ENCODE assay signal across 25 mouse cellular contexts in genomic region chr17:47255209-47255608, GRCm38 (mm10).
"Had no signal": no experiment of that assay in that cellular context is flagged by ENCODE, and none has a peak within 500 bp of the region (broad histone marks: within the 10 kb centered on the region; RNA-seq: fewer than 3 reads in every experiment).

No protein-coding gene starts in this region.

- H3K4me1 ChIP-seq: heart, embryonic 13.5 days; heart, embryonic 15.5 days; limb, embryonic 13.5 days had no signal

- H3K9me3 ChIP-seq: forebrain, embryonic 15.5 days; heart, embryonic 13.5 days; heart, embryonic 15.5 days; hindbrain, embryonic 13.5 days; hindbrain, embryonic 15.5 days; kidney, embryonic 15.5 days; limb, embryonic 13.5 days had no signal

- H3K36me3 ChIP-seq: forebrain, embryonic 15.5 days; hindbrain, embryonic 15.5 days had no signal

- H3K4me3 ChIP-seq: forebrain, embryonic 15.5 days; heart, adult 2 months; heart, embryonic 13.5 days; heart, embryonic 15.5 days; hindbrain, embryonic 13.5 days; hindbrain, embryonic 15.5 days; kidney, embryonic 15.5 days; limb, embryonic 13.5 days had no signal

- H3K27ac ChIP-seq: forebrain, embryonic 15.5 days; heart, adult 2 months; heart, embryonic 13.5 days; heart, embryonic 15.5 days; hindbrain, embryonic 15.5 days; hindbrain, postnatal 0 days; kidney, embryonic 15.5 days; kidney, postnatal 0 days; limb, embryonic 13.5 days had no signal

- H3K4me2 ChIP-seq: forebrain, embryonic 15.5 days; heart, embryonic 11.5 days; heart, embryonic 13.5 days; heart, embryonic 15.5 days; hindbrain, embryonic 13.5 days; hindbrain, embryonic 15.5 days; kidney, embryonic 15.5 days; limb, embryonic 13.5 days had no signal

- H3K9ac ChIP-seq: forebrain, embryonic 15.5 days; forebrain, postnatal 0 days; heart, embryonic 13.5 days; heart, embryonic 15.5 days; hindbrain, embryonic 13.5 days; hindbrain, embryonic 15.5 days; kidney, embryonic 15.5 days; limb, embryonic 13.5 days had no signal

- H3K27me3 ChIP-seq: forebrain, embryonic 15.5 days; heart, embryonic 13.5 days; heart, embryonic 15.5 days; hindbrain, embryonic 13.5 days; hindbrain, embryonic 15.5 days; kidney, embryonic 15.5 days; limb, embryonic 13.5 days had no signal

- DNase-seq: forebrain, postnatal 0 days; gastrocnemius, postnatal 14 days; gastrocnemius, postnatal 36 days; heart, adult 11 months; heart, adult 2 months; heart, postnatal 14 days; heart, postnatal 36 days; kidney, adult 11 months; kidney, adult 9 months; kidney, postnatal 14 days; kidney, postnatal 36 days; layer of hippocampus, adult 9-11 months; layer of hippocampus, postnatal 36 days; left cerebral cortex, postnatal 4 days had no signal

- ATAC-seq: forebrain, embryonic 15.5 days; forebrain, postnatal 0 days; hindbrain, postnatal 0 days; intestine, embryonic 16.5 days had no signal
